Mouse (Mus musculus) cerebellum, adult 2 months (tissue): ENCODE measurements around the gene Prkag2. TPM values are rescaled to one million over a fixed set of nuclear protein-coding genes. Genes with fewer than 3 reads are reported as not detected.
"Not testable (repeated sequence)": the region's sequence is repeated elsewhere in the genome, so short reads cannot be mapped to it uniquely, and the experiment has no call there.

Source experiments
- DNase-seq, 2 experiments: peaks; one replicate each; pipeline ENCODE4 v3.0.0; 2021
- H3K27ac ChIP-seq: fragments of 200-500 bp; 2 replicates; pipeline ENCODE4 v1.5.1; 2012; ENCODE audit warnings: low read length, control low read depth, inconsistent platforms; ENCODE audit not compliant: insufficient read depth
- H3K27me3 ChIP-seq: fragments of 200-500 bp; 2 replicates; pipeline ENCODE4 v1.6.1; 2012; ENCODE audit warnings: inconsistent platforms, mild to moderate bottlenecking, low read length, moderate library complexity; ENCODE audit not compliant: control insufficient read depth, insufficient read depth
- H3K4me1 ChIP-seq: fragments of 200-500 bp; 2 replicates; pipeline ENCODE4 v1.6.1; 2011; ENCODE audit warnings: low read length; ENCODE audit not compliant: control insufficient read depth, insufficient read depth
- H3K4me3 ChIP-seq: fragments of 200-500 bp; replicated peaks from 2 replicates; pipeline ENCODE3; 2011; ENCODE audit warnings: mild to moderate bottlenecking, low read depth, low read length, control low read depth; ENCODE audit not compliant: insufficient read depth
- CTCF ChIP-seq: fragments of 200-500 bp; IDR thresholded peaks from 2 replicates; pipeline ENCODE4 v1.5.1; 2011; ENCODE audit warnings: low read depth, mild to moderate bottlenecking, control low read depth, low read length, moderate library complexity, borderline replicate concordance; ENCODE audit not compliant: insufficient read depth
- POLR2A ChIP-seq: fragments of 200-500 bp; IDR thresholded peaks from 2 replicates; pipeline ENCODE4 v1.6.1; 2011; ENCODE audit warnings: low read length, control low read depth, borderline replicate concordance; ENCODE audit not compliant: insufficient read depth
- WGBS: fragments of 180-500 bp; shearing (Covaris S2); methylation state at CpG from one replicate; pipeline ENCODE4 v1.1.7; 2018; 5-methylcytosine and 5-hydroxymethylcytosine counted together
- polyA plus RNA-seq: library from polyadenylated mRNA; depleted of rRNA; stranded (reverse); fragments of >200 nt; gene quantifications from 2 replicates; pipeline ENCODE4 v1.2.3, GENCODE M21; 2012

Prkag2 gene
- polyA plus RNA-seq, 1 experiment, result 92.0 TPM

GRCm38 (mm10) chr5:24826056-24826770 lies 274.2 kb downstream of the Prkag2 start:
- H3K27ac ChIP-seq, result no peak overlapping the region

GRCm38 (mm10) chr5:24825365-24826055 lies 274.9 kb downstream of the Prkag2 start:
- peak in 1 of 2 experiments; percentile 35 for DNase-seq
- Histone ChIP-seq H3K27me3 (no peaks in the 10 kb centered on the region), H3K27ac (no peak overlapping the region), H3K4me1 (peaks cover 22% of the 10 kb centered on the region), H3K4me3 (no peak overlapping the region)
- no peak for TF ChIP-seq POLR2A
- no peak for TF ChIP-seq CTCF
- WGBS, result 64% methylated on average over 4 of the region's 4 CpGs

More at GRCm38 (mm10) chr5:24826056-24826770, 274.2 kb downstream of the Prkag2 start:
- 87% methylated on average over 9 of the region's 9 CpGs for WGBS
- no peak for TF ChIP-seq CTCF
- TF ChIP-seq POLR2A, result no peak
- DNase-seq, result no peak
- H3K4me1 ChIP-seq, result peaks cover 19% of the 10 kb centered on the region
- H3K4me3 ChIP-seq, result no peak overlapping the region
- no peaks in the 10 kb centered on the region for H3K27me3 ChIP-seq

- H3K4me1 ChIP-seq, result peaks cover 24% of the 10 kb centered on the region
- WGBS, result 54% methylated on average over 6 of the region's 6 CpGs
These were observed 276.5 kb downstream of the Prkag2 start for GRCm38 (mm10) chr5:24823864-24824405.

GRCm38 (mm10) chr5:24822781-24823180 lies 277.7 kb downstream of the Prkag2 start:
- DNase-seq, result peak in 1 of 2 experiments; percentile 61
- Histone ChIP-seq H3K27me3 (no peaks in the 10 kb centered on the region), H3K4me3 (no peak overlapping the region), H3K4me1 (peaks cover 24% of the 10 kb centered on the region), H3K27ac (no peak overlapping the region)
- 13% methylated on average over 3 of the region's 3 CpGs for WGBS
- TF ChIP-seq CTCF (no peak), POLR2A (no peak)

More at GRCm38 (mm10) chr5:24823864-24824405, 276.5 kb downstream of the Prkag2 start:
- DNase-seq, result no peak
- Histone ChIP-seq H3K27me3 (no peaks in the 10 kb centered on the region), H3K4me3 (no peak overlapping the region), H3K27ac (no peak overlapping the region)
- no peak for TF ChIP-seq CTCF
- no peak for TF ChIP-seq POLR2A

GRCm38 (mm10) chr5:24822231-24822630 lies 278.2 kb downstream of the Prkag2 start:
- WGBS, result 62% methylated on average over 3 of the region's 3 CpGs
- not testable (repeated sequence) for H3K27ac ChIP-seq, H3K4me3 ChIP-seq, DNase-seq, H3K27me3 ChIP-seq
- H3K4me1 ChIP-seq, result peaks cover 20% of the 10 kb centered on the region

- TF ChIP-seq CTCF (no peak), POLR2A (no peak)
- H3K4me3 ChIP-seq, result no peak overlapping the region
- H3K4me1 ChIP-seq, result peaks cover 20% of the 10 kb centered on the region
- H3K27ac ChIP-seq, result no peak overlapping the region
- H3K27me3 ChIP-seq, result no peaks in the 10 kb centered on the region
- WGBS, result 62% methylated on average over 3 of the region's 3 CpGs
- DNase-seq, result peak; percentile 42 to 64
These were observed 279.0 kb downstream of the Prkag2 start for GRCm38 (mm10) chr5:24821403-24821841.

GRCm38 (mm10) chr5:24820627-24821026 lies 279.8 kb downstream of the Prkag2 start:
- peaks cover 20% of the 10 kb centered on the region for H3K4me1 ChIP-seq
- WGBS, result 15% methylated on average over 5 of the region's 5 CpGs
- H3K4me3 ChIP-seq, result no peak overlapping the region
- DNase-seq, result peak in 1 of 2 experiments; percentile 58
- no peak for TF ChIP-seq POLR2A
- no peak for TF ChIP-seq CTCF
- no peak overlapping the region for H3K27ac ChIP-seq
- H3K27me3 ChIP-seq, result no peaks in the 10 kb centered on the region
